Mouse (Mus musculus) embryonic fibroblast, embryonic 13.5 days (primary cell): ENCODE measurements around the gene Tbc1d20. TPM values are rescaled to one million over a fixed set of nuclear protein-coding genes. Genes with fewer than 3 reads are reported as not detected.
"Not testable (repeated sequence)": the region's sequence is repeated elsewhere in the genome, so short reads cannot be mapped to it uniquely, and the experiment has no call there.

ENCODE experiments used
- H3K27ac ChIP-seq: 2 replicates; pipeline ENCODE4 v1.5.1; 2012; ENCODE audit warnings: low read length, control low read depth, inconsistent platforms; ENCODE audit not compliant: insufficient read depth
- H3K4me1 ChIP-seq: 2 replicates; pipeline ENCODE4 v1.6.1; 2011; ENCODE audit warnings: low read length; ENCODE audit not compliant: control insufficient read depth, insufficient read depth
- H3K4me3 ChIP-seq: 2 replicates; pipeline ENCODE4 v1.5.1; 2011; ENCODE audit warnings: mild to moderate bottlenecking, control low read depth, low read length; ENCODE audit not compliant: insufficient read depth
- CTCF ChIP-seq: IDR thresholded peaks from 2 replicates; pipeline ENCODE4 v1.5.1; 2011; ENCODE audit warnings: mild to moderate bottlenecking, control low read depth, low read length, moderate library complexity, borderline replicate concordance; ENCODE audit not compliant: insufficient read depth
- POLR2A ChIP-seq: IDR thresholded peaks from 2 replicates; pipeline ENCODE4 v1.6.1; 2011; ENCODE audit warnings: low read depth, mild to moderate bottlenecking, control low read depth, low read length, moderate library complexity
- polyA plus RNA-seq: library from polyadenylated mRNA; stranded (reverse); fragments of >200 nt; gene quantifications from 2 replicates; pipeline ENCODE4 v1.2.4, GENCODE M21; 2011; ENCODE audit warnings: low read depth; ENCODE audit not compliant: missing spikeins, insufficient read length

The Tbc1d20 gene
- 61.7 and 74.1 TPM in 2 replicates for polyA plus RNA-seq

DNA sequence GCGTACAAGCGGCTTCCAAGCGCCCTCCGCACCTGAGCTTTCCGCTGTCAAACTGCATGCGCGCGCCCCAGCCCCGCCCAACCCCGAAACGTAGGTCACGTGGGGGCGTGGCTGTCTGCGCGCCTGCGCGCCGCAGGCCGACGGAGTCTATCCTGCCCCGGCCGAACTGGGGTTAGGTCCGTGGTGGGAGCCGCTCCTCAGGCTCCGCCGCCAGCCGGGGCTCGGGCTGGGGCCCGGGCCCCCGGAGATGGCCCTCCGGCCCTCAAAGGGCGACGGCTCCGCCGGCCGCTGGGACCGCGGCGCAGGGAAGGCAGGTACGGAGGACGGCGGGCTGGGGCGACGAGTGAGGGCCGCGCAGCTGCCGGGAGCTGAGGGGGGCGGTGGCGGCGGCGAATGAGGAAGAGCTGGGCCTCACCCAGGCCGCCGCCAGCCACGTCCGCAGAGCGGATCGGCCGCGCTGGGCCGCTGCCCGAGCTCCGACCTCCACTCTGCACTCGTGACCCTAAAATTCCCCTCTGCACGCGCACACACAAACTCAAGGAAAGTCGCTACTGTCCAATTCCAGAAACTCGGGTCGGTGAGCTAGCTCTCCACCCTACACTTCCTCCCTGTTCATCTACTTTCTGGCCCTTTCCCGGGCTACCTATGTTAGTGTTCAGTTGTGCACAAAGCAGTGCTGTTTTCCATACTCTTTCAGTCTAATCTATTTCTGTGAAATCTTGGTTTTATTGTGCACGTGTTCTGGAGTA is at the start of gene Tbc1d20:
Gene Tbc1d20 (plus strand): TSS at position 102 of the 749 bp plus-strand sequence.
- peak; percentile 89 for TF ChIP-seq POLR2A
- no peak for TF ChIP-seq CTCF
- Histone ChIP-seq H3K27ac (0 out of 2 replicates have a peak within 1 kb of the TSS, but pooled peaks have one; percentile 48), H3K4me1 (peaks cover 8% of the 10 kb centered on the region), H3K4me3 (peak within 1 kb of the TSS; percentile 92)

- TF ChIP-seq CTCF: no peak
- no peak for TF ChIP-seq POLR2A
These were observed 46.4 kb upstream of the Tbc1d20 start for GRCm38 (mm10) chr2:152247213-152247612.

GRCm38 (mm10) chr2:152250511-152250910 is 43.1 kb upstream of the Tbc1d20 start:
- TF ChIP-seq CTCF (no peak), POLR2A (no peak)

More at GRCm38 (mm10) chr2:152247213-152247612, 46.4 kb upstream of the Tbc1d20 start:
- peaks cover 11% of the 10 kb centered on the region for H3K4me1 ChIP-seq
- no peak overlapping the region for H3K4me3 ChIP-seq
- H3K27ac ChIP-seq: no peak overlapping the region

DNA sequence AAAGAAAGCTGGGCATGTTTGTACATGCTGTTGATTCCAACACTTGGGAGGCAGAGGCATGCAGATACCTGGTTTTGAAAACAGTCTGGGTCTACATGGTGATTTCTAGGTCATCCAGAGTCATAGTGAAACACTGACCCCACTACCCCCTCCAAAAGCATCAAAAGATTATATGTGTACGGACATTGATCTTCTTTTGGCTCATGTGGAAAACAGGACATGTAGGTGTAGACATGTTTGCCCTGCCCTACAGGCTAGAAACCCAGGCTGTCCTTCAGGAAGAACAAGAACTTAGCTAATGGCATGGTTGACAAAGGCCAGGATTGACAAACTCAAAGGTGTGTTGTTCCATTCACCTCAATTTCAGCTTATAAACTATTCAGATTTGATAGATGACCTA is 33.9 kb upstream of the Tbc1d20 start:
- H3K4me3 ChIP-seq: no peak overlapping the region
- TF ChIP-seq CTCF (no peak), POLR2A (no peak)
- no peak overlapping the region for H3K27ac ChIP-seq
- no peaks in the 10 kb centered on the region for H3K4me1 ChIP-seq

More at GRCm38 (mm10) chr2:152250511-152250910, 43.1 kb upstream of the Tbc1d20 start:
- peaks cover 2% of the 10 kb centered on the region for H3K4me1 ChIP-seq
- H3K4me3 ChIP-seq: no peak overlapping the region
- H3K27ac ChIP-seq: no peak overlapping the region

DNA sequence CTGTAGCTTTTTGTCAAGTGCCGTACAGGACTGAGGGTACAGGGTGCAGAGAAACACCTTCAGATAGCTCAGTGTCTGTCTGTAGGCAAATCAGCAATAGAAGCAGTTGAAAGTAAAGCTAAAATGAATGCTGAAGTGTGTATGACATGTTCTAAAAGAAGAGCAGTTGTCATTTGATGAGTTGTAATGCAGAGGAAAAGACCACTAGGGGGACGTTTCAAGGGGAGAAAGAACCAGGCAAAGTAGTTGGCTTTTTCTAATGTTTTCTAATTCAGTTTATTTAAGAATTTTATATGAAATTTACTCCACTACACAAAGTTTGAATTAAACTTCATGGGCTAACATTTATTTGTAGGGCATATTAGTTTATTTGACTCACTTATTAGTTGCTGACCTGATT is 20.0 kb upstream of the Tbc1d20 start:
- no peak overlapping the region for H3K4me3 ChIP-seq
- no peaks in the 10 kb centered on the region for H3K4me1 ChIP-seq
- H3K27ac ChIP-seq: no peak overlapping the region
- no peak for TF ChIP-seq POLR2A
- no peak for TF ChIP-seq CTCF

DNA sequence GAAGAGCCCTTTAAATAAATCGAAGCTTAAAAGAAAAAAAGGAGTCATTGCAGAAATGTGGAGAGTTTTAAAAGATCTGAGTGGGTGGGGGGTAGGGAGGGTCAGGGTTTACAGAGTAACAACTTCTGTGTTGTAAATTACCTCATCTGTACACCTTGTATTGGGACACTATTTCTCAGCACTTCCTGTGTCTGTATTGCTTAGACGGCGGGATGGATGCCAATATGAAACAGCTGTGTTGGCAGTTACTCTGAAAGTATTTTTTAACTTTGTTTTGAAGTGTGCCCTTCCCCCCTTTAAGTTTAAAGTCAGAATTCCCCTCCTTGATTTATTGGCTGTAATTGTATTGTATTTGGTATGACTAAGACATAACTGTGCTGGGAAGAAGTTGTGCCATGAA is 12.2 kb upstream of the Tbc1d20 start:
- no peak overlapping the region for H3K4me3 ChIP-seq
- no peak overlapping the region for H3K27ac ChIP-seq
- TF ChIP-seq CTCF (no peak), POLR2A (no peak)
- peaks cover 3% of the 10 kb centered on the region for H3K4me1 ChIP-seq

GRCm38 (mm10) chr2:152287560-152287959 is 6.1 kb upstream of the Tbc1d20 start:
- no peak for TF ChIP-seq POLR2A
- TF ChIP-seq CTCF: no peak
- no peak overlapping the region for H3K4me3 ChIP-seq
- no peak overlapping the region for H3K27ac ChIP-seq
- no peaks in the 10 kb centered on the region for H3K4me1 ChIP-seq

GRCm38 (mm10) chr2:152288046-152288445 is 5.6 kb upstream of the Tbc1d20 start:
- no peaks in the 10 kb centered on the region for H3K4me1 ChIP-seq
- no peak overlapping the region for H3K27ac ChIP-seq
- TF ChIP-seq CTCF (no peak), POLR2A (no peak)
- no peak overlapping the region for H3K4me3 ChIP-seq

GRCm38 (mm10) chr2:152289623-152290022 is 4.0 kb upstream of the Tbc1d20 start:
- not testable (repeated sequence) for H3K4me1 ChIP-seq, H3K27ac ChIP-seq, H3K4me3 ChIP-seq

GRCm38 (mm10) chr2:152292475-152292874 is 1.2 kb upstream of the Tbc1d20 start:
- H3K4me1 ChIP-seq: peaks cover 7% of the 10 kb centered on the region
- H3K27ac ChIP-seq: no peak overlapping the region
- no peak for TF ChIP-seq POLR2A
- TF ChIP-seq CTCF: no peak
- H3K4me3 ChIP-seq: no peak overlapping the region
